Mouse (Mus musculus): ENCODE results near the gene Thsd7a.

Thsd7a gene

GRCm38 (mm10) chr6:12381136-12381778, 368.0 kb downstream of the Thsd7a start:
- DNase-seq = no peak

- DNase-seq = no peak
Measured at GRCm38 (mm10) chr6:12380717-12381116, 368.5 kb downstream of the Thsd7a start.

GRCm38 (mm10) chr6:12358737-12359136, 390.5 kb downstream of the Thsd7a start:
- DNase-seq = no peak

- DNase-seq = no peak
Measured at GRCm38 (mm10) chr6:12353573-12353972, 395.6 kb downstream of the Thsd7a start.

GRCm38 (mm10) chr6:12352165-12352719, 397.0 kb downstream of the Thsd7a start:
- no peak for DNase-seq

DNA sequence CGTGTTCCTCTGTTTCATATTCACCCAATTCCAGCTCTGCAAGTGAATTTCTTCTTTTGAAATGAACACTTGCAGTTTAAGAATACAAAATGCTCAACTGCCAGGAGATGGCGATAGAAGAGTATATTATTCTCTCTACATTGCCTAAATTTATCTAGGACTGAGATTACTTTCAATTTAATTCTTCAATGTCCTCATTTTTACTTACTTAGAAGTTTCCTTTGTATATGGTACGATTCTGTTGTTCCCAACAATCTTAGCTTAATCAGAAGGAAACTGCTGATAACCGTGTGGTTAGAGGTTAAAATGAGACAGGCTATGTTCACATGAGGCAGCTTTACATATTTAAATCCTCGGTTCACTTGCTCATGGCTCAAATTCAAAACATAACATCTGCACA, 398.5 kb downstream of the Thsd7a start:
- DNase-seq = no peak

GRCm38 (mm10) chr6:12349105-12349759, 400.0 kb downstream of the Thsd7a start:
- DNase-seq = no peak

DNA sequence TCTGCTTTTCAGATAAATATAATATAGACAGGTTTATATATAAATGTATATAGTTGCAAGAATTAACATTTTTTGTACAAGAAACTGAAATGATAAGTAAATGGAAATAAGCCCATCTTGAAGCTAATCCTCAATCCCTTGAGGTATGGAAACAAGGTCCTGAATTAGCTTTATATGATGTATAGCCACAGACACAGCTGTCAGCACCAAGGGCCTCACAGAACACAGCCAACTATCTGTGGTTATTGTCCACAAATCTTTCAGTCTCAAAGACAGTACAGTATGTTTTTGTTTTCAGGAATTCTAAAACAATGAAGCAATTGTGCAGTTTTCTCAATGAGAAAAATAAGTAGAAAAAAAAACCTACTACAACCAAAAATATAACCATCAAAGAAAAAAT, 400.5 kb downstream of the Thsd7a start:
- DNase-seq = no peak

- no peak for DNase-seq
Measured at GRCm38 (mm10) chr6:12336590-12337584, 412.3 kb downstream of the Thsd7a start.

- peak; percentile 27 for DNase-seq
Measured at GRCm38 (mm10) chr6:12315070-12315909, 433.9 kb downstream of the Thsd7a start.

GRCm38 (mm10) chr6:12307502-12307901, 441.7 kb downstream of the Thsd7a start:
- no peak for DNase-seq

DNA sequence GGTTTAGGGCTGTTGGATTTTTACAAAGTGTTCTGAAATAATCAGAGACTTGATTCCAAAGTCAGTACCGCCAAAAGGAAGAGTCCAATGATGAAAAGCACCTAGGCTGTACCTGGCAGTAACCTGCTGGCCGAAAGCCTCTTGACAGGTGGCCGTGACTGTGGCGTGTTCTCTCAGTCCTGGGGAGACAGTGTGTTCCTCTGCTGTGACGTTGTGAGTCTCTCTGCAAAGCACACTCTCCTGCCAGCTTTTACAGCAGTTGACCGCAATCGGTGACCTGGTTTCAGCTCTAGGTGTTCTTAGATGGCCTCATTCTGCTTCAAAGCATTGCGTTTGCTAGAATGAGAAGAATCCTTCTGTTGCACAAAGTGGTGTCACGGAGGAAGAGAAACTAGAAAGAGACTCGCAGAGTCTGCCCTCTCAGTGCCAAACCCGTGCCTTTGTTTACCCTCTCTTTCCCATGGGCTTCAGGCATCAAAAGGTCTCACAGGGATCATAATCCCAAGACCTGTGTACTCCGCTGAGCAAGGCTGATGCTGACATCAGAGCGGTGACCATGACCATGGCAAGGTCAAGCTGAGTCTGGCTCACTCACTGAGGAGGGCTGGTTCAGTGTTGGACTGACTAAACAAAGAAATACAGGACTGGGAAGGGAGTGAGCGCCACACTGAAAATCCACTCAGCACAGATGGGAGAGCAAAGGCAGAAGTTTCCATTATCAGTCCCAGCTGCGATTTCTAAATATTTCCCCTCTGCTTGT, 486.4 kb downstream of the Thsd7a start:
- no peak for DNase-seq
